Mouse (Mus musculus) MEL (cell line): Measurements from ENCODE around the gene Cltc. TPM values are rescaled to one million over a fixed set of nuclear protein-coding genes. Genes with fewer than 3 reads are reported as not detected.

Experiments used
- DNase-seq: peaks from one replicate; pipeline ENCODE4 v3.0.0; 2011; ENCODE audit warnings: low read depth, low spot score
- H3K27ac ChIP-seq: 2 replicates; pipeline ENCODE4 v1.5.1; 2012; ENCODE audit warnings: low read depth, mild to moderate bottlenecking, control low read depth, low read length, moderate library complexity; ENCODE audit not compliant: control insufficient read depth
- H3K27me3 ChIP-seq, 2 experiments: fragments of 150-350 bp in 1 of 2; sonication (generic) in 1 of 2; 2 replicates each; pipeline ENCODE4 v1.6.1; 2012; ENCODE audit warnings: low read length in 2 of 2, mild to moderate bottlenecking in 2 of 2, improper control_type of control experiment in 1 of 2, moderate library complexity in 1 of 2; ENCODE audit not compliant: insufficient read depth in 2 of 2, control insufficient read depth in 1 of 2
- H3K36me3 ChIP-seq, 2 experiments: 2 replicates each; pipeline ENCODE4 v1.6.1; 2012 to 2014; ENCODE audit warnings: low read length in 2 of 2, improper control_type of control experiment in 1 of 2, inconsistent platforms in 1 of 2, mild to moderate bottlenecking in 1 of 2; ENCODE audit not compliant: insufficient read depth in 2 of 2, control insufficient read depth in 1 of 2
- H3K4me1 ChIP-seq, 2 experiments: fragments of 150-350 bp in 1 of 2; sonication (generic) in 1 of 2; 2 replicates each; pipeline ENCODE4 v1.6.1; 2012; ENCODE audit warnings: low read length in 2 of 2, improper control_type of control experiment in 1 of 2, mild to moderate bottlenecking in 1 of 2; ENCODE audit not compliant: insufficient read depth in 2 of 2, control insufficient read depth in 1 of 2
- H3K4me3 ChIP-seq, 2 experiments: fragments of 150-350 bp in 1 of 2; sonication (generic) in 1 of 2; 2 replicates each; pipeline ENCODE4 v1.5.1; 2012; ENCODE audit warnings: low read depth in 2 of 2, low read length in 2 of 2, mild to moderate bottlenecking in 2 of 2, moderate library complexity in 2 of 2, control low read depth in 1 of 2, improper control_type of control experiment in 1 of 2; ENCODE audit not compliant: control insufficient read depth in 1 of 2, insufficient read depth in 1 of 2
- H3K79me2 ChIP-seq: 2 replicates; pipeline ENCODE4 v1.6.1; 2012; ENCODE audit warnings: mild to moderate bottlenecking, low read length, moderate library complexity; ENCODE audit not compliant: control insufficient read depth, poor library complexity, insufficient read depth
- H3K9ac ChIP-seq: 2 replicates; pipeline ENCODE4 v1.6.1; 2012; ENCODE audit warnings: low read depth, mild to moderate bottlenecking, control low read depth, low read length, moderate library complexity; ENCODE audit not compliant: control insufficient read depth, poor library complexity, severe bottlenecking
- H3K9me3 ChIP-seq: fragments of 150-350 bp; sonication (generic); replicated peaks from 2 replicates; pipeline ENCODE4 v1.6.1; 2012; ENCODE audit warnings: mild to moderate bottlenecking, low read length, improper control_type of control experiment, moderate library complexity; ENCODE audit not compliant: insufficient read depth
- EP300 ChIP-seq, 2 experiments: IDR thresholded peaks; 2 replicates each; pipeline ENCODE4 v1.6.1; 2011; ENCODE audit warnings: improper control_type of control experiment in 2 of 2, low read length in 2 of 2, low read depth in 1 of 2, mild to moderate bottlenecking in 1 of 2
- HCFC1 ChIP-seq: IDR thresholded peaks from 2 replicates; pipeline ENCODE4 v1.6.1; 2012; ENCODE audit warnings: low read depth, mild to moderate bottlenecking, inconsistent platforms, low read length, improper control_type of control experiment, moderate library complexity
- KAT2A ChIP-seq: conservative IDR thresholded peaks from 2 replicates; pipeline ENCODE4 v1.6.1; 2012; ENCODE audit warnings: low read depth, low read length, improper control_type of control experiment, inconsistent platforms
- MEF2A ChIP-seq: IDR thresholded peaks from 2 replicates; pipeline ENCODE4 v1.6.1; 2014; ENCODE audit warnings: low read depth, mild to moderate bottlenecking, inconsistent platforms, low read length, improper control_type of control experiment; ENCODE audit not compliant: poor library complexity, insufficient replicate concordance, severe bottlenecking; ENCODE audit errors: extremely low read depth
- NELFE ChIP-seq: IDR thresholded peaks from 2 replicates; pipeline ENCODE4 v1.6.1; 2011; ENCODE audit warnings: low read depth, low read length, improper control_type of control experiment
- POLR2AphosphoS2 ChIP-seq: IDR thresholded peaks from 2 replicates; pipeline ENCODE4 v1.6.1; 2011; ENCODE audit warnings: low read length, improper control_type of control experiment
- RCOR1 ChIP-seq: IDR thresholded peaks from 2 replicates; pipeline ENCODE4 v1.6.1; 2012; ENCODE audit warnings: low read depth, mild to moderate bottlenecking, inconsistent platforms, low read length, improper control_type of control experiment
- SIN3A ChIP-seq: IDR thresholded peaks from 2 replicates; pipeline ENCODE4 v1.6.1; 2012; ENCODE audit warnings: low read length, improper control_type of control experiment, inconsistent platforms
- SMC3 ChIP-seq: IDR thresholded peaks from 2 replicates; pipeline ENCODE4 v1.6.1; 2011; ENCODE audit warnings: low read depth, low read length, improper control_type of control experiment
- TAL1 ChIP-seq: IDR thresholded peaks from 2 replicates; pipeline ENCODE4 v1.6.1; 2012; ENCODE audit warnings: mild to moderate bottlenecking, inconsistent platforms, low read length, moderate library complexity, mixed read lengths
- UBTF ChIP-seq: IDR thresholded peaks from 2 replicates; pipeline ENCODE4 v1.6.1; 2012; ENCODE audit warnings: low read depth, mild to moderate bottlenecking, inconsistent platforms, low read length, improper control_type of control experiment, moderate library complexity, borderline replicate concordance; ENCODE audit not compliant: insufficient read depth
- USF1 ChIP-seq: IDR thresholded peaks from 2 replicates; pipeline ENCODE4 v1.6.1; 2014; ENCODE audit warnings: low read depth, mild to moderate bottlenecking, inconsistent platforms, low read length, improper control_type of control experiment, moderate library complexity
- USF2 ChIP-seq, 2 experiments: IDR thresholded peaks; 2 replicates each; pipeline ENCODE4 v1.6.1; 2011 to 2012; ENCODE audit warnings: improper control_type of control experiment in 2 of 2, low read length in 2 of 2, borderline replicate concordance in 1 of 2, inconsistent platforms in 1 of 2, low read depth in 1 of 2, mild to moderate bottlenecking in 1 of 2; ENCODE audit not compliant: insufficient read depth in 1 of 2
- ZKSCAN1 ChIP-seq: IDR thresholded peaks from 2 replicates; pipeline ENCODE4 v1.6.1; 2012; ENCODE audit warnings: low read depth, mild to moderate bottlenecking, inconsistent platforms, low read length, improper control_type of control experiment, moderate library complexity
- ZMIZ1 ChIP-seq: IDR thresholded peaks from 2 replicates; pipeline ENCODE4 v1.6.1; 2012; ENCODE audit warnings: low read depth, mild to moderate bottlenecking, inconsistent platforms, low read length, improper control_type of control experiment, moderate library complexity
- polyA plus RNA-seq, 2 experiments: library from polyadenylated mRNA; stranded (reverse) in 1 of 2; unstranded in 1 of 2; fragments of >175 nt in 1 of 2; fragments of >200 nt in 1 of 2; gene quantifications; 2 replicates each; pipeline versions ENCODE4 v1.2.1 to v1.2.4; 2012; ENCODE audit warnings: low replicate concordance in 2 of 2, low read depth in 1 of 2; ENCODE audit not compliant: insufficient read length in 2 of 2, insufficient read depth in 1 of 2, missing spikeins in 1 of 2
- total RNA-seq: library from RNA; depleted of rRNA; stranded (reverse); fragments of 300-350 nt; gene quantifications from 2 replicates; pipeline ENCODE4 v1.2.3, GENCODE M21; 2012

Cltc gene
- total and polyA plus RNA-seq, 3 experiments, result 149 to 300 (median 205) TPM

DNA sequence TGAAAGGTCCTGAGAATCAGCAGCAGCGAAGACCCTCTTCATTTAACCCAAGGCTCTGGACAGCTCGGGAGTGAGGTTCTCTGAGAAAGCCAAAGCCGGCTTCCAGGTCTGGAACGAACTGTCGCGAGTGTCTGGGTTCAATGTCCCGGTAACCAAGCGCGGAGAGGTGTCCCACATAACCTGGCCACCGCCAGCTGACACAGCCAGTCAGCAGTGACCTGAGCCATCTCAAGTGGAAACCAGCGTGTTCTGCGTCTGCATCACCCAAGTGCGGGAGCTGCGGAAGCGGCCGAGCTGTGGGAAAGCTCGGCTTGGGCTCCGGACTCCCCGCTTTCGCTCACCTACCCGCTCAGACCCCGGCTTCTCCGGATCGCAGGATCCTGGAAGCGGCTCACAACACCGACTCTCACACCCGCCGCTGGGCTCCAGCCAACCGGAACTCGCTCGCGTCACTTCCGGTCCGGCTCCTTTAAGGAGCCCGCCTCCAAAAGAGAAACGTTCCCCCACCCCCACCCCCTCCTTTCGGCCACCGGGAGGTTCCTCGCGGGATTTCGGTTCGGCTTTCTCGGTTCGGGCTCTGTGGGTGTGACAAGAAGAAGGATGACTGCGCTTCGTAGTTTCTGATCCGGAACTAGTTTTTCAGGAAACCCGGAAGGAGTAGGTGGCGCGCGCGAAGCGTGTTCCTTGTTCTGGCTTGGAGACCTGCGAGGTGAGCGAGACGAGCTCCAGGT lies 73.8 kb downstream of the Cltc start, which contains the start of the genes Vmp1 and Ptrh2 (continued):
- no peak for TF ChIP-seq MEF2A
- no peak for TF ChIP-seq SMC3
- TF ChIP-seq SIN3A, result peak; percentile 97
- TF ChIP-seq, all 39 proteins: peak for 18

- Histone ChIP-seq H3K27ac (peak overlapping the region; percentile 91; the same call in 1 of the 2 replicates), H3K27me3 (no peaks in the 10 kb centered on the region)
- peak; percentile 52 for DNase-seq
- TF ChIP-seq POLR2AphosphoS2 (no peak), TAL1 (no peak), SMC3 (no peak)
- TF ChIP-seq, all 39 proteins: peak for 0
- Histone ChIP-seq H3K4me1 (peaks cover 11 to 21% of the 10 kb centered on the region in 2 experiments), H3K9ac (peak overlapping the region; percentile 84), H3K36me3 (peaks cover 3 to 48% of the 10 kb centered on the region in 2 experiments), H3K79me2 (peaks cover 67% of the 10 kb centered on the region), H3K4me3 (peak overlapping the region; percentile 67 to 81), H3K9me3 (no peaks in the 10 kb centered on the region)
These were observed 74.5 kb downstream of the Cltc start for GRCm38 (mm10) chr11:86682861-86683260.

- H3K36me3 ChIP-seq, result peaks cover 1 to 36% of the 10 kb centered on the region in 2 experiments; a peak in 3 of 4 replicates
- peaks cover 11 to 21% of the 10 kb centered on the region in 2 experiments for H3K4me1 ChIP-seq
- TF ChIP-seq EP300 (IDR thresholded peaks at IDR 0.05; ENCODE audit: low read depth in 1 of 2, low read length in 2 of 2), result 0 out of 4 replicates have a peak, but pooled peaks of 1 of the 2 experiments have one; percentile 24
- peak; percentile 21; the same call in 1 of the 2 replicates for TF ChIP-seq RCOR1
- TF ChIP-seq USF2 (IDR thresholded peaks at IDR 0.05; ENCODE audit: borderline replicate concordance in 1 of 2, insufficient read depth in 1 of 2, low read depth in 1 of 2, low read length in 2 of 2), result no peak
- TF ChIP-seq UBTF, result no peak
- no peak for TF ChIP-seq ZKSCAN1
- TF ChIP-seq KAT2A, result no peak
- TF ChIP-seq NELFE, result no peak
- no peak for TF ChIP-seq ZMIZ1
- TF ChIP-seq SIN3A, result 0 out of 2 replicates have a peak, but pooled peaks have one; percentile 28
- no peak for TF ChIP-seq HCFC1
- no peak for TF ChIP-seq USF1
- peaks cover 57% of the 10 kb centered on the region for H3K79me2 ChIP-seq
- no peak for DNase-seq
- H3K27me3 ChIP-seq, result no peaks in the 10 kb centered on the region
- H3K4me3 ChIP-seq, result no peak overlapping the region
- no peak overlapping the region for H3K27ac ChIP-seq
- H3K9ac ChIP-seq, result no peak overlapping the region
- no peaks in the 10 kb centered on the region for H3K9me3 ChIP-seq
These were observed 75.9 kb downstream of the Cltc start for GRCm38 (mm10) chr11:86681423-86681822.
